ENCODE assay signal across 25 mouse cellular contexts in the genomic region with DNA sequence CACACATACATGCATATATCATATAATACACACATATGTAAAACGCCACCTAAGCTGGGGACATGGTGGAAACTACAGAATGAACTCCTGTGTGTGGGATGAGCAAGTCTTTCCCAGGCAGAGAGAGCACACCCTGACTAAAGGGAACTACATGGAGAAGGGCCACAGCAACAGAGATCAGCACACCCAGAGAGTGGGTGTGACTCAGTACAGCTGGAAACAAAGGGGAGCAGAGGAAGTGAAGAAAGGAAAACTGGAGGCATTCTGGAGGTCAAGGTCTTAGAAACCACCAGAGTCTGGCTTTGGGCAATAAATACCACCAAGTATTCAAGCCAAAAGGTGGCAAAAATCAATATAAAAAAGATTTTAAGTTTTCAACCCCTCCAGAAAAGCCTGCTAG. TPM values are rescaled to one million over a fixed set of nuclear protein-coding genes. Genes with fewer than 3 reads are reported as not detected.
A peak's percentile ranks its signal among the peaks of the same experiment; 100 is the strongest.
DNase-seq lines count a peak whose midpoint lies in the region; ATAC-seq lines count a peak whose summit lies in the region.
"Had no signal": no experiment of that assay in that cellular context is flagged by ENCODE, and none has a peak within 500 bp of the region (broad histone marks: within the 10 kb centered on the region; RNA-seq: fewer than 3 reads in every experiment).

No protein-coding gene starts in this region.

- H3K36me3 ChIP-seq in midbrain, embryonic 13.5 days: peaks cover 78% of the 10 kb centered on the region

- no peak overlapping the region for H3K9ac ChIP-seq in midbrain, embryonic 13.5 days (replicated peaks)

- WGBS in midbrain, embryonic 13.5 days: 97% methylated on average over 1 of the region's 1 CpGs

- no peak for ATAC-seq in midbrain, embryonic 13.5 days
- ATAC-seq: activated CD4-positive, CD25-positive, alpha-beta regulatory T cell, adult 4 months; CD4-positive, CD25-positive, alpha-beta regulatory T cell, adult 4 months; Patski had no signal

- H3K27ac ChIP-seq in midbrain, embryonic 13.5 days: no peak overlapping the region

- no peak overlapping the region for H3K4me3 ChIP-seq in midbrain, embryonic 13.5 days (replicated peaks)

- no peaks in the 10 kb centered on the region for H3K4me1 ChIP-seq in midbrain, embryonic 13.5 days (replicated peaks)

- DNase-seq in heart, adult 11 months: peak; percentile 17
- DNase-seq in heart, adult 9 months (ENCODE audit: low spot score in 2 of 2): no peak
- DNase-seq in ES-CJ7 (ENCODE audit: low read depth, low spot score) (peak; percentile 70), R1 (ENCODE audit: low read depth, low spot score) (peak; percentile 72), ZHBTc4 (ENCODE audit: low read depth, low spot score) (peak; percentile 39)
- DNase-seq in cerebellum, adult 8-10 months: no peak
- no peak for DNase-seq in lung, postnatal 10 days
- DNase-seq: adrenal gland, adult 2 months; adrenal gland, adult 8-10 months; adrenal gland, postnatal 10 days; adrenal gland, postnatal 14 days; adrenal gland, postnatal 25 days; adrenal gland, postnatal 36 days; B cell, adult 2 months; cerebellum, adult 11 months; cerebellum, adult 11-12 months; cerebellum, adult 18-20 months; cerebellum, adult 2 months; cerebellum, adult 9-10 months had no signal

- no peaks in the 10 kb centered on the region for H3K9me3 ChIP-seq in midbrain, embryonic 13.5 days
- H3K9me3 ChIP-seq: G1E had no signal

- no peaks in the 10 kb centered on the region for H3K27me3 ChIP-seq in midbrain, embryonic 13.5 days
- H3K27me3 ChIP-seq: CH12.LX, Patski had no signal

- H3K4me2 ChIP-seq in midbrain, embryonic 13.5 days (replicated peaks): no peak overlapping the region

RNA-seq across cellular contexts. Expression of a gene that starts 34.8 kb away (rescaled TPM):
- polyA plus RNA-seq in midbrain, embryonic 13.5 days (2015; fragmentation: Nextera tagmentation; extraction: Ambion mirVana): 183 and 192 TPM in 2 replicates

Comparison
In these comparisons a context has a peak if more than half of its experiments do, and no peak if none do; other contexts are left out.
1. DNase-seq: peak in heart, adult 11 months (single experiment), ES-CJ7 (single experiment), R1 (single experiment) and ZHBTc4 (single experiment); none in heart, adult 9 months (0 of 2), cerebellum, adult 8-10 months (single experiment) and lung, postnatal 10 days (single experiment).